1 mouse cellular context compared by ENCODE assay signal in the genomic region with DNA sequence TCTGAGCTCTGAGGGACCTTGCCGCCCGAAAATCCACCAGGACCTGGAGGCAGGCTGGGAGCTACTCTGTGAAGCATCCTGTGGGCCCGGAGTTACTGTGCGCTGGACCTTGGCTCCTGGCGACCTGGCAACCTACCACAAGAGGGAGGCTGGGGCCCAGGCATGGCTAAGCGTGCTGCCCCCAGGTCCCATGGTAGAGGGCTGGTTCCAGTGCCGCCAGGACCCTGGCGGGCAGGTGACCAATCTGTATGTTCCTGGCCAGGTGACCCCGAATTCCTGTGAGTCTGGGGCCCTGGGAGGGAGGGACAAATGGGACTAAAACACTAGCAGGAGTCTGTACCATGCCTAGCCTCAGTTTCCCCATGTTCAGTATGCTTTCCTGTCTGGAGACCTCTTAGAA.
TF ChIP-seq lines count a peak whose summit lies in the region.

No protein-coding gene starts in this region.

TF ChIP-seq in CH12.LX, 34 proteins besides CTCF, POLR2A, EP300 and RAD21:
- TF ChIP-seq UBTF (IDR thresholded peaks at IDR 0.05; ENCODE audit: low read depth, low read length) (no peak), TCF12 (IDR thresholded peaks at IDR 0.05; ENCODE audit: low read depth, low read length) (peak; percentile 23; the same call in 1 of the 2 replicates)
